Mouse (Mus musculus) CH12.LX (cell line): ENCODE data around the gene Tcea2. TPM values are rescaled to one million over a fixed set of nuclear protein-coding genes. Genes with fewer than 3 reads are reported as not detected.

ENCODE experiments used
- DNase-seq: peaks from one replicate; pipeline ENCODE4 v3.0.0-alpha.2; 2013; ENCODE audit errors: extremely low read depth
- H3K27ac ChIP-seq: 2 replicates; pipeline ENCODE4 v1.5.1; 2012; ENCODE audit warnings: low read depth, mild to moderate bottlenecking, control low read depth, moderate library complexity; ENCODE audit not compliant: insufficient read depth
- H3K27me3 ChIP-seq: replicated peaks from 2 replicates; pipeline ENCODE3; 2012; ENCODE audit warnings: inconsistent platforms
- H3K36me3 ChIP-seq, 2 experiments: replicated peaks in 1 of 2; 2 replicates each; pipeline versions ENCODE3 to v1.6.1; 2012; ENCODE audit warnings: inconsistent platforms in 1 of 2, low read length in 1 of 2, mild to moderate bottlenecking in 1 of 2, mixed read lengths in 1 of 2, moderate library complexity in 1 of 2; ENCODE audit not compliant: control insufficient read depth in 1 of 2, insufficient read depth in 1 of 2
- H3K4me1 ChIP-seq, 2 experiments: 2 replicates each; pipeline ENCODE4 v1.6.1; 2012; ENCODE audit warnings: inconsistent platforms in 1 of 2, moderate library complexity in 1 of 2; ENCODE audit not compliant: insufficient read depth in 2 of 2, control insufficient read depth in 1 of 2
- H3K4me2 ChIP-seq: 2 replicates; pipeline ENCODE4 v1.6.1; 2012; ENCODE audit warnings: low read depth, mild to moderate bottlenecking, control low read depth; ENCODE audit not compliant: poor library complexity, insufficient read depth, severe bottlenecking
- H3K4me3 ChIP-seq, 3 experiments: fragments of 150-350 bp in 1 of 3; sonication (generic) in 1 of 3; replicated peaks in 1 of 3; 2 replicates each; pipeline versions ENCODE3 to v1.5.1; 2011 to 2012; ENCODE audit warnings: low read depth in 2 of 3, low read length in 2 of 3, mild to moderate bottlenecking in 2 of 3, moderate library complexity in 2 of 3, control low read depth in 1 of 3, improper control_type of control experiment in 1 of 3, inconsistent platforms in 1 of 3, mixed read lengths in 1 of 3; ENCODE audit not compliant: poor library complexity in 1 of 3
- H3K79me2 ChIP-seq: replicated peaks from 2 replicates; pipeline ENCODE4 v1.6.1; 2012; ENCODE audit warnings: mild to moderate bottlenecking, moderate library complexity; ENCODE audit not compliant: control insufficient read depth, poor library complexity, insufficient read depth, severe bottlenecking; ENCODE audit errors: extremely low read depth
- H3K9ac ChIP-seq: 2 replicates; pipeline ENCODE4 v1.6.1; 2012; ENCODE audit warnings: low read depth, mild to moderate bottlenecking, control low read depth, moderate library complexity; ENCODE audit not compliant: insufficient read depth
- H3K9me3 ChIP-seq: replicated peaks from 2 replicates; pipeline ENCODE3; 2012; ENCODE audit warnings: low read length, inconsistent platforms, mixed read lengths
- CHD1 ChIP-seq: IDR thresholded peaks from 2 replicates; pipeline ENCODE4 v1.6.1; 2012; ENCODE audit warnings: low read depth, low read length, improper control_type of control experiment, inconsistent platforms
- EP300 ChIP-seq: IDR thresholded peaks from 2 replicates; pipeline ENCODE4 v1.6.1; 2011; ENCODE audit warnings: low read length, improper control_type of control experiment
- ETS1 ChIP-seq: conservative IDR thresholded peaks from 2 replicates; pipeline ENCODE4 v1.6.1; 2012; ENCODE audit warnings: low read depth, mild to moderate bottlenecking, inconsistent platforms, low read length, improper control_type of control experiment, moderate library complexity
- JUND ChIP-seq: conservative IDR thresholded peaks from 2 replicates; pipeline ENCODE4 v1.6.1; 2011; ENCODE audit warnings: low read depth, low read length, improper control_type of control experiment
- MAFK ChIP-seq: IDR thresholded peaks from 2 replicates; pipeline ENCODE4 v1.6.1; 2011; ENCODE audit warnings: low read length, improper control_type of control experiment; ENCODE audit not compliant: insufficient replicate concordance
- MEF2A ChIP-seq: IDR thresholded peaks from 2 replicates; pipeline ENCODE4 v1.6.1; 2014; ENCODE audit warnings: low read depth, mild to moderate bottlenecking, inconsistent platforms, low read length, improper control_type of control experiment, borderline replicate concordance
- MXI1 ChIP-seq: IDR thresholded peaks from 2 replicates; pipeline ENCODE4 v1.6.1; 2011; ENCODE audit warnings: mild to moderate bottlenecking, low read depth, low read length, improper control_type of control experiment
- MYC ChIP-seq: IDR thresholded peaks from 2 replicates; pipeline ENCODE4 v1.6.1; 2011; ENCODE audit warnings: low read depth, mild to moderate bottlenecking, improper control_type of control experiment, low read length
- NRF1 ChIP-seq: IDR thresholded peaks from 2 replicates; pipeline ENCODE4 v1.6.1; 2014; ENCODE audit warnings: low read depth, mild to moderate bottlenecking, inconsistent platforms, low read length, improper control_type of control experiment, moderate library complexity
- PAX5 ChIP-seq: IDR thresholded peaks from 2 replicates; pipeline ENCODE4 v1.6.1; 2012; ENCODE audit warnings: low read length, inconsistent platforms, mixed read lengths
- TCF12 ChIP-seq: IDR thresholded peaks from 2 replicates; pipeline ENCODE4 v1.6.1; 2014; ENCODE audit warnings: low read depth, mild to moderate bottlenecking, inconsistent platforms, low read length, improper control_type of control experiment
- UBTF ChIP-seq: IDR thresholded peaks from 2 replicates; pipeline ENCODE4 v1.6.1; 2012; ENCODE audit warnings: low read depth, mild to moderate bottlenecking, inconsistent platforms, low read length, improper control_type of control experiment, moderate library complexity
- ZMIZ1 ChIP-seq: IDR thresholded peaks from 2 replicates; pipeline ENCODE4 v1.6.1; 2012; ENCODE audit warnings: low read depth, mild to moderate bottlenecking, inconsistent platforms, low read length, improper control_type of control experiment
- dilution Hi-C: fragments of 300-500 bp; cut with MboI; formaldehyde crosslinking; loops from 2 replicates; pipeline ENCODE4 v1.14.3; 2020; ENCODE audit warnings: low sequenced_read_pairs; ENCODE audit not compliant: extremely low pct_unique_long_range_greater_than_20kb, extremely low pct_ligation_motif_present
- in situ Hi-C: fragments of 300-500 bp; cut with MboI; formaldehyde crosslinking; loops from 3 replicates; pipeline ENCODE4 v1.14.3; 2019; ENCODE audit warnings: low sequenced_read_pairs, low pct_ligation_motif_present, low pct_unique_long_range_greater_than_20kb, mixed read lengths
- polyA plus RNA-seq: library from polyadenylated mRNA; unstranded; fragments of >175 nt; gene quantifications from 2 replicates; pipeline ENCODE4 v1.2.1, GENCODE M21; 2012; ENCODE audit warnings: low read depth; ENCODE audit not compliant: insufficient read length
- total RNA-seq, 2 experiments: library from RNA; depleted of rRNA; stranded (reverse); fragments of 300-350 nt in 1 of 2; fragments of >200 nt in 1 of 2; gene quantifications; 2 replicates each; pipeline ENCODE4 v1.2.3; 2012 to 2014

Tcea2 gene
- total and polyA plus RNA-seq, 3 experiments, result 8.8 to 14.4 (median 9.2) TPM

- Histone ChIP-seq H3K9ac (no peak overlapping the region), H3K4me3 (no peak overlapping the region), H3K36me3 (no peaks in the 10 kb centered on the region), H3K9me3 (no peaks in the 10 kb centered on the region), H3K27ac (no peak overlapping the region), H3K27me3 (peaks cover 21% of the 10 kb centered on the region), H3K4me2 (no peak overlapping the region), H3K79me2 (no peaks in the 10 kb centered on the region), H3K4me1 (peaks cover 10 to 14% of the 10 kb centered on the region in 2 experiments; a peak in 3 of 4 replicates)
- no peak for DNase-seq
- dilution Hi-C loops (no loop called here), in situ Hi-C loops (no loop called here)
- TF ChIP-seq MEF2A (no peak), EP300 (no peak), MYC (no peak), MXI1 (no peak), MAFK (no peak), UBTF (no peak), NRF1 (no peak), ETS1 (no peak), ZMIZ1 (no peak), PAX5 (no peak), CHD1 (no peak), TCF12 (no peak), JUND (no peak)
These were observed 47.7 kb downstream of the Tcea2 start for GRCm38 (mm10) chr2:181727659-181728262.

- H3K9ac ChIP-seq, result no peak overlapping the region
- DNase-seq, result no peak
- no peak for TF ChIP-seq ETS1
- no peak overlapping the region for H3K4me3 ChIP-seq
- H3K4me2 ChIP-seq, result no peak overlapping the region
- in situ Hi-C loops, result no loop called here
- H3K36me3 ChIP-seq, result no peaks in the 10 kb centered on the region
- H3K27me3 ChIP-seq, result peaks cover 19% of the 10 kb centered on the region
- H3K79me2 ChIP-seq, result no peaks in the 10 kb centered on the region
- no peaks in the 10 kb centered on the region for H3K9me3 ChIP-seq
- dilution Hi-C loops, result no loop called here
- H3K4me1 ChIP-seq, result peaks cover 10 to 14% of the 10 kb centered on the region in 2 experiments; a peak in 3 of 4 replicates
- H3K27ac ChIP-seq, result no peak overlapping the region
These were observed 49.9 kb downstream of the Tcea2 start for GRCm38 (mm10) chr2:181730051-181730450.

Other genes starting within 250 kb of the Tcea2 start
- 4.1 and 9.3 TPM in 2 replicates for gene Zbtb46, start 220.9 kb upstream of the Tcea2 start, total RNA-seq (2012; rRNA removed)
- 6.2 and 6.7 TPM in 2 replicates for gene Zbtb46, start 220.9 kb upstream of the Tcea2 start, total RNA-seq (2014; rRNA removed)
- gene Zbtb46, start 220.9 kb upstream of the Tcea2 start, polyA plus RNA-seq, result 5.3 and 6.0 TPM in 2 replicates
- gene Abhd16b, start 187.1 kb upstream of the Tcea2 start, total RNA-seq (2012; rRNA removed), result 0.13 TPM in 1 of 2 replicates, not detected in the other
- not detected in 2 replicates for gene Abhd16b, start 187.1 kb upstream of the Tcea2 start, total RNA-seq (2014; rRNA removed)
- gene Abhd16b, start 187.1 kb upstream of the Tcea2 start, polyA plus RNA-seq, result 0.45 TPM in 1 of 2 replicates, not detected in the other
- gene Tpd52l2, start 183.2 kb upstream of the Tcea2 start, total RNA-seq (2012; rRNA removed), result 80.7 and 90.4 TPM in 2 replicates
- gene Tpd52l2, start 183.2 kb upstream of the Tcea2 start, total RNA-seq (2014; rRNA removed), result 126 and 127 TPM in 2 replicates
- 92.0 and 92.1 TPM in 2 replicates for gene Tpd52l2, start 183.2 kb upstream of the Tcea2 start, polyA plus RNA-seq
- gene Dnajc5, start 159.8 kb upstream of the Tcea2 start, total RNA-seq (2012; rRNA removed), result 54.5 and 57.6 TPM in 2 replicates
- gene Dnajc5, start 159.8 kb upstream of the Tcea2 start, total RNA-seq (2014; rRNA removed), result 45.5 and 51.1 TPM in 2 replicates
- gene Dnajc5, start 159.8 kb upstream of the Tcea2 start, polyA plus RNA-seq, result 54.6 and 62.7 TPM in 2 replicates
- 20.3 and 31.9 TPM in 2 replicates for gene Uckl1, start 95.4 kb upstream of the Tcea2 start, total RNA-seq (2012; rRNA removed)
- gene Uckl1, start 95.4 kb upstream of the Tcea2 start, total RNA-seq (2014; rRNA removed), result 18.6 and 18.7 TPM in 2 replicates
- 16.0 and 18.0 TPM in 2 replicates for gene Uckl1, start 95.4 kb upstream of the Tcea2 start, polyA plus RNA-seq
- 48.1 and 52.7 TPM in 2 replicates for gene Prpf6, start 88.4 kb upstream of the Tcea2 start, total RNA-seq (2012; rRNA removed)
- 28.3 and 28.8 TPM in 2 replicates for gene Prpf6, start 88.4 kb upstream of the Tcea2 start, total RNA-seq (2014; rRNA removed)
- gene Prpf6, start 88.4 kb upstream of the Tcea2 start, polyA plus RNA-seq, result 53.8 and 62.4 TPM in 2 replicates
- gene Zfp512b, start 87.5 kb upstream of the Tcea2 start, total RNA-seq (2012; rRNA removed), result 16.6 and 18.1 TPM in 2 replicates
- 11.0 TPM in 2 replicates for gene Zfp512b, start 87.5 kb upstream of the Tcea2 start, total RNA-seq (2014; rRNA removed)
- 26.8 and 27.1 TPM in 2 replicates for gene Zfp512b, start 87.5 kb upstream of the Tcea2 start, polyA plus RNA-seq
- gene Samd10, start 81.1 kb upstream of the Tcea2 start, total RNA-seq (2012; rRNA removed), result 2.7 and 3.8 TPM in 2 replicates
- gene Samd10, start 81.1 kb upstream of the Tcea2 start, total RNA-seq (2014; rRNA removed), result 0.32 TPM in 1 of 2 replicates, not detected in the other
- gene Samd10, start 81.1 kb upstream of the Tcea2 start, polyA plus RNA-seq, result 0.38 and 0.66 TPM in 2 replicates
- gene Gm29797, start 23.3 kb upstream of the Tcea2 start, total RNA-seq (2012; rRNA removed), result 0.25 and 0.34 TPM in 2 replicates
- not detected in 2 replicates for gene Gm29797, start 23.3 kb upstream of the Tcea2 start, total RNA-seq (2014; rRNA removed)
- gene Gm29797, start 23.3 kb upstream of the Tcea2 start, polyA plus RNA-seq, result not detected in 2 replicates
- not detected in 2 replicates for gene Sox18, start 8.7 kb upstream of the Tcea2 start, total RNA-seq (2012; rRNA removed)
- gene Sox18, start 8.7 kb upstream of the Tcea2 start, total RNA-seq (2014; rRNA removed), result not detected in 2 replicates
- not detected in 2 replicates for gene Sox18, start 8.7 kb upstream of the Tcea2 start, polyA plus RNA-seq
- gene Rgs19, start 13.7 kb downstream of the Tcea2 start, total RNA-seq (2012; rRNA removed), result 67.0 and 75.4 TPM in 2 replicates
- gene Rgs19, start 13.7 kb downstream of the Tcea2 start, total RNA-seq (2014; rRNA removed), result 40.2 and 50.2 TPM in 2 replicates
- 155 and 159 TPM in 2 replicates for gene Rgs19, start 13.7 kb downstream of the Tcea2 start, polyA plus RNA-seq
- gene Lkaaear1, start 18.1 kb downstream of the Tcea2 start, total RNA-seq (2012; rRNA removed), result not detected in 2 replicates
- not detected in 2 replicates for gene Lkaaear1, start 18.1 kb downstream of the Tcea2 start, total RNA-seq (2014; rRNA removed)
- gene Lkaaear1, start 18.1 kb downstream of the Tcea2 start, polyA plus RNA-seq, result not detected in 2 replicates
- 0.08 and 0.25 TPM in 2 replicates for gene Oprl1, start 34.7 kb downstream of the Tcea2 start, total RNA-seq (2012; rRNA removed)
- gene Oprl1, start 34.7 kb downstream of the Tcea2 start, total RNA-seq (2014; rRNA removed), result not detected in 2 replicates
- 0.14 TPM in 1 of 2 replicates, not detected in the other for gene Oprl1, start 34.7 kb downstream of the Tcea2 start, polyA plus RNA-seq
- gene Myt1, start 83.0 kb downstream of the Tcea2 start, total RNA-seq (2012; rRNA removed), result 0.13 TPM in 1 of 2 replicates, not detected in the other
- gene Myt1, start 83.0 kb downstream of the Tcea2 start, total RNA-seq (2014; rRNA removed), result not detected in 2 replicates
- not detected in 2 replicates for gene Myt1, start 83.0 kb downstream of the Tcea2 start, polyA plus RNA-seq
- 10.8 and 17.1 TPM in 2 replicates for gene Pcmtd2, start 157.5 kb downstream of the Tcea2 start, total RNA-seq (2012; rRNA removed)
- 14.4 and 14.7 TPM in 2 replicates for gene Pcmtd2, start 157.5 kb downstream of the Tcea2 start, total RNA-seq (2014; rRNA removed)
- 10.3 and 10.9 TPM in 2 replicates for gene Pcmtd2, start 157.5 kb downstream of the Tcea2 start, polyA plus RNA-seq
- gene Polr3k, start 184.0 kb downstream of the Tcea2 start, total RNA-seq (2012; rRNA removed), result 38.3 and 39.4 TPM in 2 replicates
- gene Polr3k, start 184.0 kb downstream of the Tcea2 start, total RNA-seq (2014; rRNA removed), result 50.7 and 55.9 TPM in 2 replicates
- 28.5 and 30.5 TPM in 2 replicates for gene Polr3k, start 184.0 kb downstream of the Tcea2 start, polyA plus RNA-seq